Mouse (Mus musculus) frontal cortex, postnatal 36 days (tissue): ENCODE results near the gene Cox17.

Experiments
- DNase-seq, 2 experiments: peaks; one replicate each; pipeline ENCODE4 v3.0.0; 2022; ENCODE audit warnings: low spot score in 2 of 2

The Cox17 gene

DNA sequence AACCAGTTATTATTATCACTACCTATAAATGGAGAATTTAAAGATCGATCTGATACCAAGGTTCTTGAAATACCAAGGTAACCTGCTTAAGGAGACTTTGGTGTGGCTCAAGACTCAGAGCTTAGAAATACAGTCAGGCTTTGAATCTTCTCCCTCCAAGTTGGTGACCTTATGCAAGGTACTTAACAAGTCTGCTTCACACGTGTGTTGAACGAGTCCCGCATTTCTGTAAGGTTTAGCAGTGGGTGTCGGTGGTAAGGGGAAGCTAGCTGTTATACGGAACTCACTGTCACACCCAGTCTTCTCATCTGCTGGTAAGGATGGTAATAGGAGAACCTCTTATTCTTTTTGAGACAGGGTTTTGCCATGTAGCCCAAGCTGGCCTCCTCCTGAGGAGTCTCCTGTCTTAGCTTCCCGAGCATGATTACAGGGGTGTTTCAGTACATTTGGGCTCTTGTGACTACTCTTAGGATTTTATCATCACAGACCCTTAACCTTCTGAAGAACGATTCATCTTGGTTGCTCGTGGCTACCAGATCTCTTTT, 1.5 kb downstream of the Cox17 start:
- no peak for DNase-seq

DNA sequence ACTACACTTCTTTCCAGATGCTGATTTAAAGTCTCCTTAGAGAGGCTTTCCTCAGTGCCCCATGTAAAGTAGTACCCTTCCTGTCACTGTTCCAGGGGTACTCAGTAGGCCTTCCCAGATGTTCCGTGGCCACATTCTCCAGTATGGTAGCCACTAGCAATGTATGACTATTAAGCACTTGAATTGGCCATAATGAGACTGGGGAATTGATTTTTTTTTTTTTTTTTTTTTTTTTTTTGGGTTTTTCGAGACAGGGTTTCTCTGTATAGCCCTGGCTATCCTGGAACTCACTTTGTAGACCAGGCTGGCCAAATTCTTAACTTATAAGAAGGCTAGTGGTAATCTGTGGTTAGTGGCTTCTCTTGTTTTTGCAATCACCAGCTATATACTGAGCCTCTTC, 3.1 kb downstream of the Cox17 start:
- DNase-seq, result no peak

DNA sequence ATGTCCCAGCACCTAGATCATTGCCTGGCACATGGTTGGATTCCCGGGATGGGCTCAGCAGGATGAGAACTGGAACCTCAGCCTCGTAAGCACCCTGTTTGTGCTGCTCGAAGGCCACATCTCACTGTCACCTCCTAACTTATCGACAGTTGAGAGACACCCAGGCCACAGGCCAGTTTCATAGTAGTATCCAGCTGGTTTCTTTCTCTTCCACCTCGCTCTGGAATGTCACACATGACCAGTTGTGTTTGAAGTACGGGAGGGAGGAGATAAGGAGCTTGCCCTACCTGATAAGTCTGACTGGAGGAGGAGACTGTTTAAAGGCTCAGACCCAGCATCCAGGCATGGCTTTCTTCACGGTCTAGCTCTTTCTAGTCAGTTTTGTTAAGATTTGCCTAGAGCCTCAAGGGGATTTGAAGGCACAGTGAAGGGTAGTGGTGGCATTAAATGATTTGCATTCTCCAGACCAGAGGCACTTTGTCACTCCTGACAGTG, 3.6 kb downstream of the Cox17 start:
- DNase-seq, result no peak

DNA sequence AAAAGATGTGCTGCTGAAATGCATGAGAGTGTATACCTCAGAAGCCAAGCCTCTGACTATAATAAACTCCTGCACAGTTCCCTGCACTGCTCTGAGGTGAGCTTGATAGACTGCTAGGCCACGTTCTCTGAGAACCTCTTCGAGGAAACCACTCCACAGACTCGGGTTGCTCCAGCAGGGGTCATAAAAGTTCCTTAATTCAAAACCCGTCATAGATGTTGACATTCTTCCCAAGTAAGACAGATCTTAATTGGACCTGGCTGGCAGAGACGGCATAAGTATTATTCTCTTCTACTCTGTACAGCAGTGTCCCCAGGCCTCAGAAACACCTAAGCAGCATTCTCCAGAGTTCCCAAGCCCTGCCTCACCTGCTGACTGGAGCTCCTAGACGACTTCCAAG, 4.1 kb downstream of the Cox17 start:
- no peak for DNase-seq

DNA sequence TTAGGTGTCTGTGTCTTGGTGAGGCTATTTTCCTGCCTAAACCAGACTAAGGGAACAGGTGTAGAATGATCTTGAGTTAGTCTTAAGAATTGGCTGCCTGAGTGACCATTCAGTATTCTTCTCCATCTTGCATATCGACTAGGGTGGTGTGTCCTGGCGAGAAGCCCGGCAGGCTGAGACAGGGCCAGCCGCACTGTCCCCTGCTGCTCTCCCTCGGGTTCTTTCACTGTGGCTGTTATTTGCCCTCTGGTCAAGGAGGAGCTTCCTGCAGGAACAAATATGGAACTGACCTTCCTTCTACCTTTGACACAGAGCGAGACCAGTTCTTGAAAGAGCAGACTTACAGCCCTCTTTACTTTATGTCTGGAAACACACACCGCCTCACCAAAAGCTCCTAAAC, 5.2 kb downstream of the Cox17 start:
- no peak for DNase-seq

DNA sequence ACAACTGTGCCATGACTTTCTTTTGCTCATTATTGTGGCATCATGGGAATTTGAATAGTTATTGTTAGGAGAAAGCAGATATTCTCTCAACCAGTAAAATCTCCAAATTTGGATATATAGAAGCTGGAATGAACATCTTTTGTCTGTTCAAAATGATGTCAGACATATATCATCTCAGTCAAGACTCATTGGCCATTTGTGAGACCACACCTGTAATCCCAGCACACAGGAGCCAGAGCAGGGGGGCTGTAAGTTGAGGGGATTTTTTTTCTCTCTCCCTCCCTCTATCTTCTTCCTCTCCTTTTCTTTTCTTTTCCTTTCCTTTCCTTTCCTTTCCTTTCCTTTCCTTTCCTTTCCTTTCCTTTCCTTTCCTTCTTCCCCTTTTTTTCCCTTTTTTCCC, 6.1 kb downstream of the Cox17 start:
- no peak for DNase-seq

DNA sequence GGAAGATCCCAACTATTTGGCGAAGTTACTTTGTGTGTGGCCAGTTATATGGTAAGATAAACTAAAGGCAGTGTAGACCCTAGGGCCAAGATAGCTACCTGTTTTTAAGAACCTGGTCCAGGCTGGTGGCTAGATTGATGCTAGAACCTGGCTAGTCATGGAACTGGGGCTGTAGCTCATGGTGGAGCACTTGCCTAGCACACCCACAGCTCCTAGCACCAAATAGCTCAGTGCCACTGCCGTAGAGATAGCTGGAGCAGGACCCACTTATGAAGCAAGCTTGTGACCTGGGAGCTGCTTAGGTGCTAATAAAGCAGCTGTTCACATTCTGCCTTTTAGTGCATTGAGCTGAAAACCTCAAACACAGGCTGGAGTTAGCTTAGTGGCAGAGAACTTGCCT, 6.9 kb downstream of the Cox17 start:
- no peak for DNase-seq

DNA sequence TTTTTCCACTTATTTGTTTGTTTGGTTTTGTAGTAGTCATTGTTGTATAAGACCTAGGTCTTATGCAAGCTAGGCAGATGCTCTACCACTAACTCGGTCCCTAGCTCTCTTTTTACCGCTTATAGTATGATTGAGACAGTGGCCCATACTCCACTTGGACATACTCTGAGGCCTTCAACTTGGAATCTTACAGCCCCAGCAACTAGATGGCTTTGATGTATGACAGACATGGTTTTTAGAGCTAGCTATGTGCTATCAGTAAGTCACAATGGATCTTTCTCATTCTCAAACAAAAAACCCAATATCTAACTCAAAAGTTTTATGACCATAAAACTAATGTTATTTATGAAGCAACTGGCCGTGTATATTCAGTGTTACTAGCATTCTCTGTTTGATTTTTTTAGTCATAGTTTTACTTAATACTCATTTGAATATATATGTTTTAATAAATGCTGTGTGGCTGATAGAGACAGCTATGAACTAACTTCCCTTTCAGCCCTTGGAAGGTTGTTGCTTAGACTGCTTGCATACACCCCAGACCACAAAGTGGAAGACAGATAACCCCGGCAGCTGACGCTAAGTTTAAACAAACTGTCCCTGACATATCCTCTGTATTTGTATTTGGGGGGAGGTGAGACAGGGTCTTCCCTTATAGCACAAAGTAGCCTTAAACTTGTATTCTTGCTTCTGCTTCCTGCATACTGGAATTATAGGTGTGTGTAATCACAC, 7.6 kb downstream of the Cox17 start:
- DNase-seq, result no peak

DNA sequence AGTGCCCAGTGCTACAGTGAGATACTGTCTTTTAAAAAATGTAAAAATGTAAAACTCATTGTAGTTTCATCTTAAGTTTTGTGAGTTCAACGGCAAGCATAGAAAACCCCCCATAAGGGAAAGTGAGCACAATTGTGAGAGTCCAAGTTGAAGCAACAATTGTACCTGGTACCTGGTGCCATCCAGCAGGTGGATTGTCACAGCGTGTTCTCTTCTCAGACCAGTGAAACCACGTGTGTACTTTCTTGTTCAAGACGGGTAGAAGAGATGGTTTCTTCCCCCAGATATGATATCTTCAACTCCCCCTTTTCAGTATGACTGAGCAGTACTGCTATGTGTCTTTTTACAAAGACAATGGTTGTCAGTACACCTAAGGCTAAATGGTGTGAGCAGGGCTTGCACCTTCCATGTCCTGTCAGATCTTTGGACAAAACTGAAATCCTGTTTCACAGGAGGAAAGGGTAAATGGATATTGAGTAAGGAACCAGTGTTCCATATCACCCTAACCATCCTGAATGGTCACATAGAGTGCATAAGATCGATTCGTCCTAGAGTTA, 11.5 kb downstream of the Cox17 start:
- no peak for DNase-seq

DNA sequence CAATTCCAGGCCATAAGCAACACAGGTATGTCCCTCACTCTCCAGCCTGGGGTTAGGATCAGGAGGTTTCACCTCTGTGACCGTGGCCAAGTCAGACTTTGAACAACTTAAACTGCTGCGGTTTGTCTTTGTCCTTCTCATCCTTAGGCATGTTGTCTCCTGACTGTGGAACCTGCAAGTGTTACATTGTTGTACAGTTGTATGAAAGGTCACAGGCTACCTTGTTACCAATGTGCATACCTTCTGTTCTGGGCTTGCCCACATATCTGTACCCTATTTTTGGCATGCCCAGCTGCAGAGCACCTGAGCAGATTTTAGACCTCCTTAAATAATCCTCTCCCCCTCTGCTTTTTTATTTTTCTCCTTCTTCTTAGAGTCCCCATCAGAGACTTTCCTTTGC, 12.4 kb downstream of the Cox17 start:
- no peak for DNase-seq

DNA sequence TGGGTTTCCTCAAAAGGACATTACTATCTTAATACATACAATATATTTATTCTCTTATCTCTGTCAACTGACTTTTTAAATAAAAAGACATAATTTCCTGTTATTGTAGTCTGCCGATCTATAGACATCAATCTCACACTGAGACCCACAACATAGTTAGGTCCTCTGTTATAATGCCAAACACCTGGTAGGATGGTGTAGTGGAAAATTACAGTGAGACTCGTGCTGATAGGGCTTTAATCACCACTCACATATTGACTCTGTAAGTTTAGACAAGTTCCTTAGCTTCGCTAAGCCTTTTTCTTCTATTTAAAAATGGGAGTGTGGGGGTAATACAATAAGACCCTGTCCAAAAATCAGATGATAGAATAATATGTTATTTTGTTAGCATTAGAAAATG, 13.1 kb downstream of the Cox17 start:
- no peak for DNase-seq

DNA sequence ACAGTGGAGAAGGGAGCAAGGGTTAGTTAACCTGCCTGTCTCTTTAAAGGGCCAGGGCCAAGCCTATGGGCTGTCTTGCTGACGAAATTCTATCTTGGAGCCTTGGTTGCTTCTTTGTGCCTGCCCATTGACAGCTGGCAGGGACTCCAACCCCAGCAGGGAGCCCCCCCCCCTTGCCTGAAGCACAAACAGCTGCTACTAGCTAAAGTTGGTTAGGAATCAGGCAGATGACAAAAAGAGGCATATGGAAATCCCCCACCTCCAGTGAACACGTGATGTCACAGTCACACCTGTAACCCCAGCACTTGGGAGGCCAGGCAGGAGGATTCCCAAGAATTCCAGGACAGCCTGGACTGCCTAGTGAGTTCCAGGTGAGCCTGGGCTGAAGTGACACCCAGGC, 13.5 kb downstream of the Cox17 start:
- no peak for DNase-seq

DNA sequence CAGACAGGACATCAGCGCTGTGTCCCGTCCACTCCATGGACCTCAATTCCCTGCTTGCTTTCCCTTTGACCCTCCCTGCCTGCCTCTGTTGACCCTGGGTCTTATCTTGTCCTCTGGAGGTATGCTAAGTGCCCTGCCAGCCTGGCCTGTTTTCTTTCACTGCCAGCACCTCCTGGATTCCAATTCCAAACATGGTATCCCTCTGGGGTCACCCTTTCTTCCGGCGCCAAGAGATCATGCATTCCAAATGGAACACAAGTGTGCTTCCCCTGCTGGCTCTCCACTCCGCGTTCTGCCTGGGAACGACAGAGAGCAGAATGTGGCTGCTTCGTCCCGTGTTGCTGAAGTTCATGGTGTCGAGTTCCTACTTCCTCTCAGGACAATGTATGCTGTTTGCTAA, 15.1 kb downstream of the Cox17 start, which contains the start of gene Popdc2:
Gene Popdc2 (plus strand): TSS at position 277 of the 400 bp plus-strand sequence.
- no peak for DNase-seq

DNA sequence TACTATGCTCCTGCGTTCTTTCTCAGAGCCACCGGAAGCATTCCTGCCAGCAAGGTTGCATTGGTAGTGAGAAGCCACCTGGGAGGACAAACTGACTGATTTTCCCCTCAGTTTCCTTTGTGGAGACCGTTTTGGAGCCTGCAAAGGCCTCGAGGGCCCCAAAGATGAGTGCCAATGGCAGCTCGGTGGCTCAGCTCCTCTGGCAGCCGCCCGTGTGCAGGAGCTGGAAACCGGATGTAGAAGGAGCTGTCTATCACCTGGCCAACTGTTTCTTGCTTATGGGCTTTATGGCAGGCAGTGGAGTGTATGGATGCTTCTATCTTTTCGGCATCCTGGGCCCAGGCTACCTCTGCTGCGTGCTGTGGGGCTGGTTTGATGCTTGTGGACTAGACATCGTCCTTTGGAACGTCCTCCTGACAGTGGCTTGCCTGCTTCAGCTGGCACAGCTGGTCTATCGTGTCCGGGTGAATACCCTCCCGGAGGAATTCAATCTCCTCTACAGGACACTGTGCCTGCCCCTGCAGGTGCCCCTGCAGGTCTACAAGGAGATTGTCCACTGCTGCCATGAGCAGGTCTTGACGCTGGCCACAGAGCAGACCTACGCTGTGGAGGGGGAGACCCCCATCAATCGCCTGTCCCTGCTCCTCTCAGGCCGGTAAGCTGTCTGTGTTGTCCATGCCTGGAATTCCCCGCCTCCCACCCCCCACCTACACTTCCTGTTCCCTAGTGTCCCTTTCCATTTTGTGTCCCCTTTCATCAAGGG, 15.9 kb downstream of the Cox17 start:
- DNase-seq, result no peak

DNA sequence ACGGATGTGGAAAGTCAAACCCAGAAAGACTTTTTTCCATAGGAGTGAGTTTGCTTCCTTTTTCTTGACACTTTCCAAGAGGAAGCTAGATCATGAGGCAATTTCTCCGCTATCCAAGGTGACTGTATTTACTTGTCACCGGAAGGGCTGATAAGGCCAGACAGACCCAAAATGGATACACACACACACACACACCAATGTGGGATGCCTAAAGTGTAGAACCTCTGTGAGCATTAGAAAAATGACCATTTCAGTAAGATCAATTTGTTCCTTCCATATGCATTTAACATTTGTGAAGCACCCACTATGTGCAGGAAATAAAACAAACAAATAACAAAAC, 16.4 kb downstream of the Cox17 start:
- no peak for DNase-seq

DNA sequence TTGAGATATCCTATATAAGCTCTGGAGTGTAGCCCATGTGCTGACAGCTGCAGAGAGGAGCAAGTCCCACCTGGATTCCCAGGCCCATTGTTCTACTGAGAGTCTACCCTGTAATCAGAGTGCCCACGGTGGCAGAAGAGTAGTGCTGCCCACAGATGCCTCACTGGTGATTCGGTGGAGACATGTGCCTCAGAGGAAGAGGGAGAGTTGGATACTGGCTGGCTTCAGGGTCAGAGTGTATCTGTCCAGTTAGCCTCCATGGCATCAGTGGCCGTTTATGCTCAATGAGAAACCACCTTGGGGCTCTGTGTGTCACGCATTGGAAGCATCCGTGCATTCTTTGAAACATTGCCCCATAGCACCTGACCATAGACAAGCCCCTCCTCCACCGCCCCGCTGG, 16.9 kb downstream of the Cox17 start:
- DNase-seq, result no peak

DNA sequence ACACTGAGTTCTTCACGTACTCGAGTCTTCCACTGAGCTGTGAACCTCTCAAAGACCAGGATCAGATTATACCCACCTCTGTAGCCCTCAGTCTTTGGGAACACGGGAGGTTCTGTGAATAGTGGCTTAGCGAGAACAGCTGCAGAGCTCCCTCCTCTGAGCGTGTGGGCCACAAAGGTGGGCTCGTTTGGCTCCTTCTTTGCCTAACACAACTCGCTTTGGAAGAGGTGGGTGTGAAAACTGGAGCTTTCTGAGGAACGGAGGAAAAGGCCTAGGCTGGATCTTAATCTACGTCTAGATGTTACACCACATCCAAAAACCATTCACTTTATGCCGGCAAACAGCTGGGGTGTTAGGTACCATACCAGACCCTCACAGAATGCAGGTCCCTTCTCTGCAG, 18.6 kb downstream of the Cox17 start:
- peak in 1 of 2 experiments; percentile 32 for DNase-seq

DNA sequence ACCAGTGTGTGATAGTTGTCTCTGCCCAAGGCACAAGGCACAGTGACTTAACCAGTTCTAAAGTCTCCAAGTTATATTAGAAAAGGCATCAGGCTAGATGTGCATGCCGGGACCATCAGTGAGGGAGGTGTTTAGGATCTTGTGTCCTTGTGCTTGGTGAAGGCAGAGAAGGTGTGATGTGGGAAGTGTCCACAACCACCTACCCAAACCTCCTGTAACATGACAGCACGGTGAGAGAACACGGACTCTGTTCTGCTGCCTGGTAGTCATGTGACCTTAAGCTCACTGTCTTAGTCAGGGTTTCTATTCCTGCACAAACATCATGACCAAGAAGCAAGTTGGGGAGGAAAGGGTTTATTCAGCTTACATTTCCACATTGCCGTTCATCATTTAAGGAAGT, 19.4 kb downstream of the Cox17 start:
- DNase-seq, result peak in 1 of 2 experiments; percentile 30

DNA sequence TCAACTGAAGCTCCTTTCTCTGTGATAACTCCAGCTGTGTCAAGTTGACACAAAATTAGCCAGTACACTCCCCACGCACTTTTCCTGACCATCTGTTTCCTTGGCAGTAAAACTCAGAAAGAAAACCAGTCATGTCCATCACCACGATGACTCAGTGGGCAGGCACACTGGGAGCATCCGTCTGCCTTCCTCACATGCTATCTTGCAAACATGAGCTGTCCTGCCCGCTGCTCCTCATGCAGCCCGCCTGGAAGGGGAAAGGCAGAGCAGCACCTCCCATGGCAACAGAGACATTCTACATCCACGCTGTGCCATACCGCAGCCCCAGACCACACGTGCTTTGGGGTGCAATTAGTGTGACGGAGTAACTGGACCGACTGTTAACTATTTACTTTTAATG, 21.5 kb downstream of the Cox17 start:
- peak; percentile 81 to 92 for DNase-seq

DNA sequence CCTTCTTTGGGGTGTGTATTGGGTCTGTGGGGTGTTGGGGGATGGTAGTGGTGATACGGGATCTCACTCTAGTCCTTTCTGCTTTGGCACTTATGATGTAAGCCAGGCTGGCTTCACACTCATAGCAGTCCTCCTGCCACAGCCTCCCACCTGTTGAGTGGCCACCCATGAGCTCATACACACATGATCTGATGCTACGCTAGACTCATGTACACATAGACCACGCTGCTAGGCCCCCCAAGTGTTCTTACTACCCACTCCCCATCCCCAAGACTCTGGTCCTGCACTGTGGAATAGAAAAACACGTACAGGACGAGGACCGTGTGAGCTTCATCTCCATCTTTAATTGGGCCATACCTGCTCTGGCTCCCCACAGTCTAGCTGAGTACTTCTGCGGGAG, 22.2 kb downstream of the Cox17 start:
- DNase-seq, result no peak

DNA sequence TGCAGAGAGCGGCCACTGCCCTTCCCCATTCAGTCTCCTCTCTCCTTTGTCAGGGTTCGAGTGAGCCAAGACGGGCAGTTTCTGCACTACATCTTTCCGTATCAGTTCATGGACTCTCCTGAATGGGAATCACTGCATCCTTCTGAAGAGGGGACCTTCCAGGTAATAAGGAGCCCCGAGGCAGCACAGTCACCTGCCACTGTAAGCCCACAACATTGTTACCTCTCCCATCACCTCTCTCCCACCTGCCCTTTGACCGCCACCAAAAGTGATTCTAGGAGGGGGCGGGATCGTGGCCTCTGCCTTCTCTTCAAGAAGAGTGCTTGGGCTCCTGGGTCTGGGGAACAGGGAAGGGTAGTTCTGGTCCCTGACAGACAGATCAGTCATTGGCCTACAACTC, 22.6 kb downstream of the Cox17 start:
- no peak for DNase-seq

DNA sequence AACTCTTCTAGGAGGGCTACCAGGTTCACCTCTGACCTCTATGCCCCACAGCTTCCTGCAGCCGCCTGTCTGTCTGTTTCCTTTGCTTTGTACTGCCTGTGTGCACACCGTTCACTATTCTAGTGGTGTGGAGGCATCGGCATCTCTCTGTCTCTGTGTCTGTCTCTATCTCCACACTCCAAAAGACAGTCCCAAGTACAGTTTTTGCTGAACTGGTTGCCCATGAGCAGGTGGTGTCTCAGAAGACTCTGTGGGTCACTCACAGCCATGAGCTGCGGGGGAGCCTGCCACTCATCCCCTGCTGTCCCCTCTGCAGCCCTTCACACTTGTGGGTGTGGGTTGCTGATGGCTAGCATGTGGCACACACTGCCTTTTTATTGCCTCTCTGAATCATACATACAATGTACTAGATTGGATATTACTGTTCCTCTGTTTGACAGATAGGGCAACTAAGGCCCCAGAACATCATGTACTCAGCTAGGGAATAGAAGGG, 23.2 kb downstream of the Cox17 start:
- no peak for DNase-seq
